Mouse (Mus musculus): Measurements from ENCODE around the gene Clec16a.

DNA sequence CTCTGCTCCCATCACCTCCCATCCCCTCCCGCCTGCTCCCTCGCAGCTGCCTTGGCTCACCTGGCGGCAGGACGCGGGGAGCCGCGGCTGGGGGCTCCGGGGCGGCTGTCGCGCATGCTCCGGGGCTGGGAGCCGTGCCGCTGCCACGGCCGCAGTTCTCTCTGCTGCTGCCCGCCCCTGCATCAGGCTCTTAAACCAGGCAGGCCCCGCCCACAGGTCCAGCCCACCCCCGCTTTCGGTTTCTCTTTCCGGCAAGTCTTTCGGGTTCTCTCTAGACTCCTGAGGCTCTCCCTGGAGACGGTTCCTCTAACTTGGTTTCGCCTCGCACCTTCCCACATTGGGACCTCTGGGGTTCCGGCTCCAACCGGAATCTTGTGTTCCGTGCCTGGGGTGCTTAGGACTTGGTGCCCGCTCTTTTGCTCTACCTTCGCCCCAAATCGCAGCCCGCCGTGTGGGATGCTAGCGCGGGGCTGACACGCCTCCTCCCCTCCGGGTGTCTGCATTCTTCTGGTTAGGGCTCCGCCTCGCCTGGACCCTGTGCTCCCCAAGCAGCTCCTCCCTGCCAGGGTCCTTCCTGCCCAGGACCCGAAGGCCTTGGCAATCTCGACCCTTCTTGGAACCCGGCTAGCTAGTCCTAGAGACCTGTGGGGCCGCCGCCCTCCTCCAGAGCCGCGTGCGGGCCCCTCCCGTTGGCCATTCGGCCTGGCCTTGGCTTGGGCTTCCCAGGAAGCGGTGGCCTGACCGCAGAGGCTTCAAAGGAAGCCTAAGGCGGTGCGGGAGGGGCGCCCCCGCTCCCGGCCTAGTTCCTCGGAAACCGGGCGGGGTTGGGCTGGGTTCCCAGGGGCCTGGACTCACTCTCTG is 240.5 kb downstream of the Clec16a start, which contains the start of gene Socs1:
- no peak for TF ChIP-seq CTCF (IDR thresholded peaks at IDR 0.05; ENCODE audit: borderline replicate concordance, control insufficient read depth, extremely low read depth, insufficient read depth, low read length, poor library complexity)
- peak; percentile 97 for TF ChIP-seq POLR2A (IDR thresholded peaks at IDR 0.05; ENCODE audit: control insufficient read depth, extremely low read depth, insufficient read depth, low read length, poor library complexity)
